Mouse (Mus musculus): ENCODE data around the gene Fdxr.

DNA sequence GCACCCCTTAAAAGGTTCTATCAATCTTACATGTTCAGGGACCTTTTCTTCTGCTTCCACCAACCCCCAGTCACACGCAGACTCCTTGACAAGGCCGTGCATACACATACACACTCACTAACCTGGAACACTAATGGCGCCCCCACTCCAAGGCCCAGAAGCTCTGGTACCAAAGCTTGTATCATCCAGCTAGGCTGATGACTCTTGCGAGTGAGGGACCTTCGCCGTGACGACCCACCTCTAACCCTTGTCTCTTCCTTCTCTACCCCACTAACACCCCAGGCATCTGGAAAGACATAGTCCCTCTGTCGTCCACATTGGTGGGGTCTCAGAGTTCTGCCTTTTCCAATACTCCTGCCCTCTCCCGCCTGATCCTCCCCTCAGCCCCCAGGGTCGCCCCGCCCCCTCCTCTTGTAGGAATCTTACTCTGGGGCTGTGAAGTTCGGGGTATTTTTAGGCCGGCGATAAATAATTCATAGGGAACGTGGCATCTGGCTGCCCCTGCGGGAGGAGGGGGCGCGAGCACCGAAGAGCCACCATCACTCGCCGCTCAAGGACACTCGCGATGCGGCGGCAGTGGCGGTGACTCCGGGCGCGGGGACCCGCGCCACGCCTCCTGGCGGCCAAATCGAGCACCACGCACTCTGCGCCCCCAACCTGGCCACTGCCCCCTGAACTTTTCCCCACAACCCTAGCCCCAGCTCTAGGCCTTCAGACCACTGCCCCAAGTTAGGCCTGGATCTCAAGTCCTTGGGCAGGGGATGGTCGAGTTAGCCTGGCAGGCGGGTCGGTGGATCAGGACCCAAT is 11.8 kb downstream of the Fdxr start:
- no peak; the same call in 1 of the 2 replicates for TF ChIP-seq CTCF (IDR thresholded peaks at IDR 0.05; ENCODE audit: insufficient read depth, low read depth, low read length)
- TF ChIP-seq POLR2A (IDR thresholded peaks at IDR 0.05; ENCODE audit: insufficient read depth, low read depth, low read length), result no peak

Measured in olfactory bulb, adult 2 months (tissue).